Mouse (Mus musculus) large intestine, adult 2 months (tissue): Measurements from ENCODE around the gene Dcst2. TPM values are rescaled to one million over a fixed set of nuclear protein-coding genes. Genes with fewer than 3 reads are reported as not detected.

Source experiments
- DNase-seq: peaks from one replicate; pipeline ENCODE4 v3.0.0-alpha.2; 2012; ENCODE audit warnings: low read depth, low spot score
- WGBS: fragments of 180-500 bp; shearing (Covaris S2); methylation state at CpG from one replicate; pipeline ENCODE4 v1.1.7; 2018; 5-methylcytosine and 5-hydroxymethylcytosine counted together
- polyA plus RNA-seq: library from polyadenylated mRNA; depleted of rRNA; stranded (reverse); fragments of >200 nt; gene quantifications from 2 replicates; pipeline ENCODE4 v1.2.3, GENCODE M21; 2012

Gene Dcst2
- polyA plus RNA-seq, 1 experiment = 0.15 TPM

DNA sequence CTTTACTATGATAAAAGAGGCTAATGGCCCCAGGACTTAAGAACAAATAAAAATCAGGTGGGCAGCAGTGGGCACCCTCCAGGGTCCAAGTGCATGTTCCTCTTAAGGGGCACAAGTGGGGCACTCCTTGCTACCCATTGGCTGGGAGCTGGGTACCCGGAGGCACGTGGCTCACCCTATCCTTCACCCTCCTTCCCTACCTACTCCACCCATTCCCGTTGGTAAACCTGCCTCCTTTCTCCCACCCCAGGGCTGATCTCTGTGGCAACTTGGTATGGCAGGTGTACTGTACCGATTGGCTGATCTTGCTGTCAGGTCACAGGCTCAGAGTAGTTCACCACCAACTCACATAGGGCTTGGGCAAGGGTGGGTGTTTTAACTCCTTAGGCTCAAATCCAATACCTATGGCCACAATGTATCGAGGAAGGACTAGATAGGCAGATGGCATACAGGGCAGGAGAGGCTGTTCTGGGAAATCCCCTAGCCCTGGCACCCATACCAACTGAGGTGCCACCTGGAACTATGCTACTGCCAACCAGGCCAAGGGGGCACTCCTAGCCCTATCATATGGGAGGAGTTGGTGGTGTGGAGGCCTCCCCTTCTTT, 22.0 kb downstream of the Dcst2 start:
- 38% methylated on average over 5 of the region's 5 CpGs for WGBS

DNA sequence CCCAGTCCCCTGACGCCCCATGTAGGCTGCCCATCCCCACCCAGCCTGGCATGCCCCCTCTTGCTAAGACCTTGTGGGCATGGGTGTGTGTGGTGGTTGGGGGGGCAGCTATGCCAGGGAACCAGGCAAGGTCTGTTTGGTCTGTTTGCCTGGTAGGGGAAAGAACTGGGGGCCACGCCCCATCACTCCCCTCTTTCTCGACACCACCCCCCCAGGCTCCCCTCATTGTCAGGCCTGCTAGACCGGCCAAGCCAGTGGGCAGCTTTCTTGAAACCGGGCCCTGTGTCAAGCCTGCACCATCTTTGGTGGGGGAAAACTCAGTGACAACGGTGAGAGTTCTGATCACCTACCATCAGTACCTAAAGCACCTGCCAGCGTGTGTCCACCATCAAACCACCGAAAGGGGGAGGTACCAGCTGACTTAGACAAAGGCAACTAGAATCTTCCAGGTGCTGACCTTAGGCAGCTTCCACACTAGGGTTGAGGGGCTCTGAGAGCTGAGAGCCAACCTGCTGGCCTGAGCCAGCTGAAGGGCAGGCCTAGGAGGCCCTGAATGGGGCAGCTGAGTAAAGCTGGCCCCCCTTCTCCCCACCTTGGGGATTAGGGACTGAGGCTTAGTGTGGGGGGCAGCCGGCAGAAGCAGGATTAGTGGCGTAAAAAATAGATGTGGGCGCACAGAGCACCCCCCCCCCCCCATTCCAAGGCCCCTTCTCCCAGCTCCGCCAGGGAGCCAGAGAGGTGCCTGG, 22.7 kb downstream of the Dcst2 start:
- 47% methylated on average over 12 of the region's 12 CpGs for WGBS
- DNase-seq = no peak

More for the DNA sequence above, 22.0 kb downstream of the Dcst2 start:
- DNase-seq = no peak

DNA sequence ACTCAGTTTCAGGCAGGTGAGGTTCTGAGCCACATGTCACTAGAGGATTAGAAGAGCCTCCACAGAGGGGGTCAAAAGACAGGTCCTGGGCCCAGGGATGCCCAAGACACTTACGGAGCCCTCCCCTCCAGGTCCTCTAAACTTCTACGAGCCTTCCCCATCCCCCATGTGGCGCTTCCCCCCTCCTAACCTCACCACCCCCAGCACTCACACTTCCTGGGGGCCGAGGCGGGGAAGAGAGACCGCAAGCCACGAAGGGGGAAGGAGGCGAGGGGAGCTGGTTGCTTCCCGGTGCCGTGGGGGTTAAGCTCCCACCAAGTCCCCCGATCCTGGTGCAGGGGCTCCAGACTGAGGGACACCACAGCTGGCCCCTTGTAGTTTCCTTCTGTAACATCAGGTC, 23.7 kb downstream of the Dcst2 start:
- no peak for DNase-seq
- WGBS = 60% methylated on average over 11 of the region's 11 CpGs

DNA sequence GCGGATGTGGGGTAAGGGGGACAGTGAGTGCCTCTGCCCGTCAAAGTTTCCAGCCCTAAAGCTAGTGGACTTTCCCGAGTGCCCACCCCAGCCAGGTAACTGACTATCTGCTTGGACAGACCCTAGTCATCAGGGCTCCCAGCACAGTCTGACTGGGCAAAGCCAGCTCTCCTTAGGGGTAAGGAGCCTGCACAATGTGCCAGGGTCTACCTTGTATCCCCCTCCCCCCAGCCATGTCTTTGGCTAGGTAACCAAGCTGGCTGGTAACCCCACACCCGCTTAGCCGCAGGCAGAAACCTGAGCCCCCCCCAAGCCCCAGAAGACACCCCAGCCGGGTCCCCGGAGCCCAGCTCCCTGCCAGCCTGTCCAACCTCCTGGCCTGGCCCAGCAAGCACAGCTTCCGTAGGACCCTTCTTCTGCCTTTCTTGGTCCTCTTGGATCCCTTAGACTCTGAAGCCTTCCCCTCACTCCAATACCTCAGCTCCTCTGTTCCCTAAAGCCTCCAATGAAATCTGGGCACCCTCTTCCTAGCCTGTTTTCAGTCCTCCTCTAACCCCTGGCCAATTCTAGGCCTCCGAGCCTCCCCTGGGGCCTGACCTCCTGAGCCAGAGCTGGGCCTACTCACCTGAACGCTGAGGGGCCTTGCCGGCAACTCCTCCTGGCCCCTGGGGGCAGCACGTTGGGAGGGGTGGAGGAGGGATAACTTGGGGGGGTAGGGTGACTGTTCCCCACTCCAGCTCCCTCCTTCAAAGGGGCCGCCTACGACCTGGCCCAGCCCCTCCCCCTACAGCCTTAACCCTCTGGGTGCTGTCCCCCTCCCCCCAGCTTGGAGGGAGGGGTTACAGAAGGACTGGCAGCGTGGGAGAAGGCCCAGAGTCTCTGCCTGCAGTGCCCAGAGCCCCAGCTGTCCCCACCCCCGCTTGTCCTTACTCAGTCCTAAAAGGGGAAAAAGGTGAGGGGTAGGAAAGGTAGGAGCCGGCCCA, 25.0 kb downstream of the Dcst2 start:
- WGBS = 56% methylated on average over 17 of the region's 17 CpGs
- DNase-seq = no peak

DNA sequence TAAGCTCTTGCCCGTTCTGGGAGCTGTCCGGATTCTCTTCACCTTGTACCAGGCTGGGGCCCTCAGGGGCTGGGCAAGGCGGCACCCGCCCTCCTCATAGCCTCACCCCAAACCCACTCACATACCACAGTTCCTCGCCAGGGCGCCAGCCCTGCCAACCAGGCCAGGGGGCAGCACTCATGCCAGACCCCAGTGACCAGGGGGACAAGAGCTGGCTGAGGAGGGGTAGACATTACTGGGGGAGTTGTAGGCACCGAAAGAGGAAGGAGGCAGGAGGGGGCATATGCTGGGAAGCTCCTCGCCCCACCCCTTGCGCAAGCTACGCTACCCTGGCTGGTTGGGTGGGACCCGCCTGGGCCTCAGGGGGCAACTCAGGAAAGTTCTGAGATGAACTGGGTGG, 25.9 kb downstream of the Dcst2 start:
- WGBS = 30% methylated on average over 11 of the region's 11 CpGs
- DNase-seq = no peak

DNA sequence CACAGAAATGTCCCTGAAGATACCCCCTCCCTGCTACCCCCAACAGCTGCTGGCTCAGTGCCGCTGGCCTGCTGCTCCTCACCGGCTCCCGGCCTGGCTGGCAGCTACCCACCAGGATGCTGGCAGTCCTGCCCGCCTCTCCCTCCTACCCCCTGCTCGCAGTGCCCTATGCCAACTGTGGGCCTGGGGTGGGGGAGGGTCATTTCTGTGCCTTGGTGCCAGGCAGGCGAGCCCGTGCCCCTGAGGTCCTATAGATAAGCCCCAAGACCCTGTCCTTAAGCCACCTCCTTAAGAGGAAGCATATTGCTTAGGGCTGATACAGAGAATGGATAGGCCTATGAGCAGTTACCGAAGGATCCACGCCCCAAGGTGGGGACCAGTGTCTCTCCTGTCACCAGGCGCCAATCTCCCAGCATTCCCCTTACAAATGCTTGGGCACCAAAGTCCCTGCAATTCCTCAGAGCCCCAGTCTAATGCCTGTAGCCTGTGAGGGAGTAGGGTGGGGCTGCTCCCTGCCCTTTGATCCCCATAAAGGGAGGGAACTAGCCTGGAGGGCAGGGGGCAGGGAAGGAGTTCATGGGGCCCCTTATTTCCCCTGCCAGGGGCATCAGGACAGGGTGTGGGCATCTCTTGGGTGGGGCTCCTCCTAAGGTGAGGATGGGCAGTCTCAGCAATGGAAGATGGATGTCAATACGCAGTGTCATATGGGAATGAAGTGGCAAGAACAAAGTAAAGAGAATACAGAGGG, 26.5 kb downstream of the Dcst2 start:
- WGBS = 26% methylated on average over 11 of the region's 11 CpGs
- peak; percentile 92 for DNase-seq

DNA sequence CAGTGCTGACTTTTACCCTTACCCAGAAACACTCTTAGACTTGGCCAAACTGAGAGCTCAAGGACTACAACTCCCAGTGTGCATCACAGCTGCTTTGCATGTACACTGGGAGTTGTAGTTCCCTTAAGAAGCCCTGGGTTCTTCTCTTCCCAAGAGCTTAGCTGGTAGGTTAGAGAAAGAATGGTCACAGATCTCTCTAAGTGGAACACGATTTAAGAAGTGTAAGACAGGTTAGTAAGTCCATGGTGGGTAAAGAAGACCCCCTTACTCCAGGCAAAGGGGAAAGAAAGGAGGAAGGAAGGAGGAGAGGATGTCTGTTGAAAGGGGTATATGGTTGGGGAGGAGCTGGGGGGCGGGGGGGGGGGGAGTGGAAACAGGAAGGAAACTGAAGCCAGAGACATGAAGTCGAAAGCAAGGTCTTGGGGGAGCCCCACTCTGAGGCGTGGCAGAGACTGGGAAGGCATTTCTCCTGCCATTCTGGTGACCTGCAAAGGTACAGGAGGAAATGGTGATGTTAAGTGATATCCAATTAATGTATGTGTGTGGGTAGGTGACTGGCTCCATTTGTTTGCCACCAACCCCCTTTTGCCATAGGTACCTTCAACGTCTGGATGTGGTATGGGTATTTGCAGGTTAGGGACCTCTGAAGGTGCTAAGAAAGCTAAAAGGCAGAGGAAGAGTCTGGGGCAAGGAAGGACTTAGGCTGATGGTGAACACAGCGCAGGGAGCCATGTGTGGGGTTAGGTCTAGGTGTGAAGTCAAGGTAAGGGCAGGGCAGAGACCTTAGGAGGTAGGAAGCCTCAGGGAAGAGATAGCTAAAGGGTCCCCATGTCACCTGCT, 27.3 kb downstream of the Dcst2 start:
- no peak for DNase-seq
- 27% methylated on average over 6 of the region's 6 CpGs for whole genome bisulfite sequencing

DNA sequence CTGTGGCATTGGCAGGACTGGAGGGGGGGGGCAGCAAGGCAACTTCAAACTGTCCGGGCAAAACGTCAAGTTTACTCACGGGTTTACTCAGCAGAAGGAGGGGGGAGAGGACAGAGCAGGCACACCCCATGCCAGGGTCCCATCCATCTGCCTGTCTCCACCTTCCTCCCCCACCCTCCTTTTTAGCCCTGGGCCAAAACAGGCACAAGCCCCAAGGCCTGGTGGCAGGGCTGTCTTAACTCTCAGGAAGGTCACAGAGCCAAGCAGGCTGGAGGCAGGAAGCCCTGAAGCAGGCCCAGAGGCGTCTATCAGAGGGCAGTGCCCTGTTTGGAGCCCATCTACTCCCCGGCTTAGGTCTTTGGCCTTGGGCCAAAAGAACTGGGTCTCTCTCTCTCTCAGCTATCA, 28.3 kb downstream of the Dcst2 start:
- DNase-seq = no peak
- 9% methylated on average over 5 of the region's 5 CpGs for WGBS

DNA sequence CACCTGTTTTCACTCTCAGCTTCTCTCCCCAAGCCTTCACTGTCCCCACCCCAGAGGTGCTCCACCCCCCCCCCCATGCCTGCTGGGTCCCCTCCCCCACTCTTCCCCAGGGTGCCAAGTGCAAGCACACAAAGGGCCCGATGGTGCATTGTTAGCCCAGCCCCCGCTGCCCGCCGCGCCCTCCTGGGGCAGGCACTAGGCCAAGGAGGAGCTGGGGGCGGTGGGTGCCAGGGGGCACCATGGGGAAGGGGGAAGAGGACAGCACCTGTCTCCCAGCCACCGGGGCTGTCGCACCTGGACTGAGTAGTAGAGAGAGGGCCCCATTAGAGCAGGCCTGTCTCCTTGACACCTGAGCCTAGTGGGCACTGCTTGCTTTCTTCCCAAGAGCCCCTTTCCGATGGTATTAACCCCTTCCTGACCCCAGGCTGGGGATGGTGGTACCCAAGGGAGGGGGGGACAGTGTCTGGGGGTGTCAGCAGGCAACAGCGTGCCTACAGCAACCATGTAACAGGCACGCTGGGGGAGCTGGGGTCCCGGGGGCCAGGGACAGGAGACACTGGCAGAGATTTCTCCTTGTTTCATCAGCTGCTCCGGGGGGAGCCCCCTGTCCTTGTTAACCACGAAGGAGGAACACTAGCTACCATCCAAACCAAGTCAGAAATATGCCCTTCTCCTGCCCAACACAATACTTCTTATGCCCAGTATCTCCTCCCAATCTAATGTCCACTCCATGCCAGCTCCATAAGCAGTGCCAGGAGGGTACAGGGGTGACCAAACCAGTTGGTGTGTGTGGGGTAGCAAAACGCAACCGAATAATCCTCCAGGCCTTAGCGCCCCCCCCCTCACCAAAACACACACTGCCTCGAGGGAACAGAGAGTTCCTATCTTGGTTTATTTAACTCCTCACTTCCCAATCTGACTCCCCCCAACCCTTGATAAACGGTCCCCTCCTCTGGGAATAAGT, 29.2 kb downstream of the Dcst2 start:
- 7% methylated on average over 19 of the region's 19 CpGs for WGBS
- no peak for DNase-seq

DNA sequence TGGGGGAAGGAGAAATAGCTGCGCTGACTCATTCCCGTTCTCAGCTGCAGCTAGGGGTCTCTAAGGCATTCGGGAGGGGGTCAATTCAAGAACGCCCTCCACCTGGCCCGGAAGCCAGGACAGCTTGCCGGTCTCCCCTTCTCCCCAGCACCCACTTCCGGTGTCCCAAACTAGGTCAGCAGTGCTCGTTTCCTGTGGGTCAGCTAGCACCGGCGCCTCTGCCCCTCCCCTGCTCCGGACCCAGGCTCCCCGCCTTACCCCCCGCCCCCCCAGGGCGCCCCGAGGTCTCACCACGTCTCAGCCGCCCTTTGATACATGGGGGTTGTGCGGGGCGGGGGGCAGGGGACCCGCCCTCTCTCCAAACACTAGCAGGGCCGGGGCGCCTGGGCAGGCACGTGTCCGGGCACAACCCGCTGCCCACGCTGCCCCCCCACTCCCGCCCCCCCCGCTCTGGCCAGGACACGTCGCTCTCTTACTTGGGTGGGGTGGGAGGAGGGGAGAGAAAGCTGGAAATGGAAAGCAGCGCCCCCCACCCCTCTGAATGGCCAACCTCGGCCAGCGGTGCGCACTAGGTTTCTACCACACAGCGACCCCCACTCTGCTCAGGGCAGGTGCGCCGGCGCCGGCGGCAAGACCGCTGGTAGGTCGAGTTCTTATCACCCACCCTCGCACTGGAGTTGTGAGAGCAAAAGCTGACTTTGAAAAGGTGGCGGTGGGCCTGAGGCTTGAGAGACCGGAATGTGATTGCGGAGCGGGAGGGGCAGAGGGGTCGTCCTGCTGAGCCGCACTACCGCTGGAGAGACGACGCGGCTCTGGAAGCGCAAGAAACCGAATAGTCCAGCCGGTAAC, 30.1 kb downstream of the Dcst2 start:
- 1% methylated on average over 46 of the region's 56 CpGs for WGBS
- DNase-seq = no peak

DNA sequence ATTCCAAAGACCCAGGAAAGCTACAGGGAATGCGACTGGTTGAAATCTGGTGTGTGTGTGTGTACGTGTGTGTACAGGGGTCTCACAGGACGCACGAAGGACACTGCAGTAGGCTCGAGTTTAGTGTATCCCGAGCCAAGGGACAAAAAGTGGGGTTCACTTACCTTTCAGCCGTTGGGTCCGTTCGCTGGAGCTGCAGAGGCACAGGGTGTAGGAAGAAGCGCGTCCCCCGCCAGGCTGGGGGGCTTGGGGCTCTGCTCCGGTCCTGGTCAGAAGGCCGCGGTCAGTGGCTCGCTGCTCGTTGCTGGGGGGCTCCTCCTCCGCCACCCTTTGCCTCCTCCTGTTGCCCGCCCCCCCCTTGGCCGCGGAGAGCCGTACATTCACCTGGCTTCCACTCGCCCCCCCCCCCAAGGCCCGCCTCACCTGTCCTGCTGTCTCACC, 31.1 kb downstream of the Dcst2 start:
- under 1% methylated on average over 23 of the region's 24 CpGs for WGBS
- no peak for DNase-seq

DNA sequence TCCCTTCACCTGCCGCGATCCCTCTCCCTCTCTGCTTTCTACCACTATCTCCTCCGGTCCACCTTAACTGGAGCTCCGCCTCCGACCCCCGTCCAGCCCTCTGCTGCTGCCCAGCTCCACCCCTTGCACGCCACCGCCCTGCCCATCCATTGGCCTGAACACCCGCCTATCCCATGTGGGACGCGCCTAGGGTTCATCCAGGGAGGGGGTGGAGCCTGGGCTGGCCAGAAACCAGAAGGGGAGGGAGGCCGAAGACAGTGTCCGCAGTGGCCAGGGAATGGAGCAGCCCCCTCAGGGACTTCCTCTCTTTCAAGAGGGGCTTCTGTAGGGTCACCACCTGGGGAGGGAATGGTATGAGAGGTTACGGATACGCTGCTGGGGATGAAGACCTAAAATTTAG, 31.8 kb downstream of the Dcst2 start:
- peak; percentile 87 for DNase-seq
- under 1% methylated on average over 15 of the region's 15 CpGs for WGBS

DNA sequence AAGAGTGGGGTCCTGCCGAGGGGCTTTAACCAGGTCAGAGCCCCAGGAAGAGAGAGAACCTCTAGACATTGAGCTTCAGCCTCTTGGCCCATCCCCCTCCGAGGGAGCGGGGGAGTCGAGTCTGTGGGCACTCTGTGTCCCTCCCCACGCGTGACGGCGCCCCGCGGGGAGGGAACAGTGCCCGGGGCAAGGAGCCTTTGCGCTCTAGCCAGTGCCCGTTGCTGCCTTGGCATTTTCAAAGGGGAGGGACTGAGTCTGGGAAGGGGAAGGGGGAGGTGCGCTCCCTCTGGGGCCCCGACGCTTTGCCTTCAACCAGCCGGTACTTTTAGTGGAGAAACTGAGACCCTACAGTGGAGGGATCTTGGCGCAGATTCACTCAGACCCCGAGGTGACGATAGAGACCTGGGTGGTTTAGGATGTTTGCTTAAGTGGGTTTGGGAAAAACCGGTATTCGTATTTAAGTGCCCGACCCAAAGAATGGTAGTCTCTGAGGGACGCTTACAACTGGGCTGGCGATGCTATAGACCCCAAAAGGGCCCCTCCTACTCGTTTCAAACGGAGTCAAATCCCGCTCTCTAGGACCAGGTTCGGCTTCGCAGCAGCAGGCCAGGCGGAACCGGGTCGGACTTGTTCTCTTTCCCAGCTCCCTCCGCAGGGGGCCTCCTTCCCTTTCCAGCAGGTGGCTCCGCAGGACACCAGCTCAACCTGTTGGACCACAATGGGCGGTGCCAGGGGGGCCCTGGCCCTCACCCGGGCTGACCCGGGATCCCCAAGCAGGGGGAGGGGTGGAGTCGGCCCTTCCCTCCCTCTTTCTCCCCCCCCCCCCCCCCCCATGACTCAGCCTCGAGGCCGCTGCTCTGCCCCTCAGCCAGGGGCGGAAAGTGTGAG, 32.5 kb downstream of the Dcst2 start, which contains the start of gene Zbtb7b:
TSS of gene Zbtb7b (minus strand) at position 771 of the 888 bp plus-strand sequence.
- under 1% methylated on average over 41 of the region's 42 CpGs for WGBS
- no peak for DNase-seq

DNA sequence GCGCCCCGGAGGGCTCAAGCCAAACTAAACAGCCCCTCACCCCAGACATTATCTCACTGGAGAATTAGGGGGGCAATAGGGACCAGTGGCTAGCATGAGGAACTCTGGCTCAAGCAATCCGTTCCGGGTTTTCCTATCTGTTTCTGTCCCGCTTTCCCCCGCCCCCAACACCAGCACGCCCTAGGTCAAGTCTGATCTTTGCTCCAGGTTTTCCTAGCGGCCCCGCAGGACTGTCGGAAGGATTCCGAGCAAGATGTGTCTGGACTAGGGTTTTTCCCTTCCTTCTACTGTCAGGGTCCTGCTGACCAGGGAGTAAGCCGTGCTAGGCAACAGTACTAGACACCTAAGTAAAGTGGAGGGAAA, 33.1 kb downstream of the Dcst2 start:
- no peak for DNase-seq
- 1% methylated on average over 12 of the region's 12 CpGs for WGBS

DNA sequence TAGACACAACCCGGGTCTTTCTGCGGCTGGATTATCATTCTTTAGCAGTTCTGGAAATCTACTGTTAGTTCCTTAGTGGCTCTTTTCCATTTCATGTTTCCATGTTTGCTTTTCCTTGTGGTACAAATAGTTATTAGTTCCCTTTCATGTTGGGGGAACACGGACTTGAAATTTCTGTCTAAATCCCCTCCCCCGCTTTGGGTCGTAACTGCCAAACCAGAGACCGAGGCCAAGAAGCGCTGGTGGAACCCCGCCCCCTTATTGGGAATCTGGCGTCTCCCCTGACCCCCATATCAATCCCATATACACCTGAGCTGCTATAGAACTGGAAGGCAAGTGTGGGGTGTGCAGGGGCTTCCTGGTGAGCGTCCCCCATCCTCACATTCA, 33.6 kb downstream of the Dcst2 start:
- WGBS = 3% methylated on average over 10 of the region's 10 CpGs
- DNase-seq = no peak
